Mouse (Mus musculus): ENCODE results near the gene Olfr1123. TPM values are rescaled to one million over a fixed set of nuclear protein-coding genes. Genes with fewer than 3 reads are reported as not detected.

Gene Olfr1123
- polyA plus RNA-seq, 1 experiment from 2014 or later: not detected

DNA sequence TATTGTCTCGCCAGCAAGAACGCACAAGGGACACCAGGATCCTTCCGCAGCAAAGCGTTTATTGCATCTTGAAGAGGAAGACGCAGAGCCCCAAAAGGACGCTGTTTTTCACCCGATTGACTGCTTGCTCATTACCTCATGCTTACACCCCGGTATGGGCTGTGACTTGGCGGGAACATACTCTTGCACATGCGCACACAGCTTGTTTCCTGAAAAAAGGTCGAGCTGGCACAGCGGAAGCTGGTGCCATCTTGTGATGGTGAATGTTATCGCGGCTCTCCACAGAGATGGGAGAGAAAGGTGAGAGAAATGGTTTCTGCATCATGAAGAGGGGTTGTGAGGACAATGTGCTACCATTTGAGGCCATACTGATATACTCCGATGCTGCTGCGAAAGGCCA, 21.3 kb downstream of the Olfr1123 start:
- Histone ChIP-seq H3K9ac (no peak overlapping the region), H3K4me3 (ENCODE audit: low read depth, low read length) (no peak overlapping the region), H3K9me3 (ENCODE audit: low read depth, low read length) (no peaks in the 10 kb centered on the region), H3K27me3 (ENCODE audit: insufficient read depth, low read length) (no peaks in the 10 kb centered on the region), H3K27ac (ENCODE audit: low read depth) (no peak overlapping the region), H3K4me1 (ENCODE audit: insufficient read depth) (no peaks in the 10 kb centered on the region), H3K4me2 (no peak overlapping the region), H3K36me3 (ENCODE audit: insufficient read depth) (no peaks in the 10 kb centered on the region)
- DNase-seq (no peak), ATAC-seq (ENCODE audit: insufficient read depth) (no peak)
- 88% methylated on average over 16 of the region's 16 CpGs for WGBS
- no peak for TF ChIP-seq CTCF (IDR thresholded peaks at IDR 0.05; ENCODE audit: low read depth)

DNA sequence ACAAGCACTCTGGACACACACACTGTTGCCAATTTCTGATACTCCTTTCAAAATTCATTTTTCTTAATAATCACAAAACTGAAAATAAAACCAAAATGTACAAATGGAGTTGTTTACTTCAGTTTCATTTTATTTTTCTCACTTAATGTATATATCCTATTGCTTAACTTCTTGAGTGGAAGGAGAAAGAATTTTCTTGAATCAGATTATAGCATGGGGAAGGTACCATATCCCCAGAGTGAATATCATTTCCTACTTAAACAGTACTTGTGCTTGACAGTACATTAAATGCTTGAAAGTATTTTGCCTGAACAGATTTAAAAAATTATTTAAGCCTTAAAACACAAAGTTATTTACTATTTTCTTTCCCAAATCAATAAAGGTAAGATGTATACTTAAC, 37.2 kb downstream of the Olfr1123 start, which contains the start of gene Olfr1126:
TSS of gene Olfr1126 (plus strand) at position 301 of the 400 bp plus-strand sequence.
- no peaks in the 10 kb centered on the region for H3K9me3 ChIP-seq (ENCODE audit: low read depth, low read length)
- H3K4me1 ChIP-seq (ENCODE audit: insufficient read depth): no peaks in the 10 kb centered on the region
- no peak within 1 kb of the TSS for H3K27ac ChIP-seq (ENCODE audit: low read depth)
- no peaks in the 10 kb centered on the region for H3K27me3 ChIP-seq (ENCODE audit: insufficient read depth, low read length)
- TF ChIP-seq CTCF (IDR thresholded peaks at IDR 0.05; ENCODE audit: low read depth): no peak
- H3K36me3 ChIP-seq (ENCODE audit: insufficient read depth): no peaks in the 10 kb centered on the region
- H3K4me2 ChIP-seq: no peak within 1 kb of the TSS
- DNase-seq (no peak), ATAC-seq (ENCODE audit: insufficient read depth) (no peak)
- no peak within 1 kb of the TSS for H3K9ac ChIP-seq
- H3K4me3 ChIP-seq (ENCODE audit: low read depth, low read length): no peak within 1 kb of the TSS

DNA sequence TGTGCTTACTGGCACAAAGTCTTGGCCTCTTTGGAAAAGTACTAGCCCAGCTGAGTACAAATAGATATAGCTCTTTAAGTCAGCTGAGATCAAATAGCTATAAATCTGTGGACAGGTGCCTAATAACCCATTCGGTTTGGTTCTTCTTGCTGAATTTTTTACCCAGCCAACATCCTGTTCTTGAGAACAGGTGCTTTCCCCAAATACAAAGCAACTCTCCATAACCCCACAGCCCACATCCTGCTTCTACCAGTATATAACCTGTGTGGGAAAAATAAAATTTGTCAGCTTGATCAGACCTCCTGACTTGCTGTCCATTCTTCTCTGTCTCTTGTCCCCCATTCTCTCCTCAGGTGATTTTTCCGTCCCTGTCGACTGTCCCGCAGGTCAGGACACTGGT, 45.3 kb downstream of the Olfr1123 start:
- Histone ChIP-seq H3K9me3 (ENCODE audit: low read depth, low read length) (no peaks in the 10 kb centered on the region), H3K4me3 (ENCODE audit: low read depth, low read length) (no peak overlapping the region), H3K36me3 (ENCODE audit: insufficient read depth) (no peaks in the 10 kb centered on the region), H3K9ac (no peak overlapping the region), H3K27ac (ENCODE audit: low read depth) (no peak overlapping the region), H3K4me2 (no peak overlapping the region), H3K27me3 (ENCODE audit: insufficient read depth, low read length) (no peaks in the 10 kb centered on the region), H3K4me1 (ENCODE audit: insufficient read depth) (no peaks in the 10 kb centered on the region)
- 90% methylated on average over 4 of the region's 4 CpGs for WGBS
- ATAC-seq (ENCODE audit: insufficient read depth): no peak
- DNase-seq: no peak
- TF ChIP-seq CTCF (IDR thresholded peaks at IDR 0.05; ENCODE audit: low read depth): no peak

Other genes starting within 250 kb of the Olfr1123 start
- gene Olfr1112, start 228.8 kb upstream of the Olfr1123 start, polyA plus RNA-seq (2014; fragmentation: Nextera tagmentation; extraction: Ambion mirVana): not detected in 2 replicates
- gene Olfr1113, start 207.7 kb upstream of the Olfr1123 start, polyA plus RNA-seq (2014; fragmentation: Nextera tagmentation; extraction: Ambion mirVana): not detected in 2 replicates
- gene Olfr1115, start 168.6 kb upstream of the Olfr1123 start, polyA plus RNA-seq (2014; fragmentation: Nextera tagmentation; extraction: Ambion mirVana): not detected in 2 replicates
- gene Olfr1116, start 149.1 kb upstream of the Olfr1123 start, polyA plus RNA-seq (2014; fragmentation: Nextera tagmentation; extraction: Ambion mirVana): not detected in 2 replicates
- not detected in 2 replicates for gene Olfr1118, start 109.1 kb upstream of the Olfr1123 start, polyA plus RNA-seq (2014; fragmentation: Nextera tagmentation; extraction: Ambion mirVana)
- not detected in 2 replicates for gene Olfr1120, start 61.8 kb upstream of the Olfr1123 start, polyA plus RNA-seq (2014; fragmentation: Nextera tagmentation; extraction: Ambion mirVana)
- not detected in 2 replicates for gene Olfr1121, start 46.7 kb upstream of the Olfr1123 start, polyA plus RNA-seq (2014; fragmentation: Nextera tagmentation; extraction: Ambion mirVana)
- gene Olfr1122, start 30.8 kb upstream of the Olfr1123 start, polyA plus RNA-seq (2014; fragmentation: Nextera tagmentation; extraction: Ambion mirVana): not detected in 2 replicates
- gene Olfr1124, start 13.6 kb downstream of the Olfr1123 start, polyA plus RNA-seq (2014; fragmentation: Nextera tagmentation; extraction: Ambion mirVana): not detected in 2 replicates
- not detected in 2 replicates for gene Olfr1126, start 37.3 kb downstream of the Olfr1123 start, polyA plus RNA-seq (2014; fragmentation: Nextera tagmentation; extraction: Ambion mirVana)
- gene Pramel7, start 80.5 kb downstream of the Olfr1123 start, polyA plus RNA-seq (2014; fragmentation: Nextera tagmentation; extraction: Ambion mirVana): not detected in 2 replicates
- gene Pramel6, start 89.9 kb downstream of the Olfr1123 start, polyA plus RNA-seq (2014; fragmentation: Nextera tagmentation; extraction: Ambion mirVana): not detected in 2 replicates
- not detected in 2 replicates for gene Olfr153, start 115.2 kb downstream of the Olfr1123 start, polyA plus RNA-seq (2014; fragmentation: Nextera tagmentation; extraction: Ambion mirVana)
- not detected in 2 replicates for gene Olfr1128, start 128.9 kb downstream of the Olfr1123 start, polyA plus RNA-seq (2014; fragmentation: Nextera tagmentation; extraction: Ambion mirVana)
- gene Olfr1129, start 157.3 kb downstream of the Olfr1123 start, polyA plus RNA-seq (2014; fragmentation: Nextera tagmentation; extraction: Ambion mirVana): not detected in 2 replicates
- not detected in 2 replicates for gene Olfr1130, start 189.6 kb downstream of the Olfr1123 start, polyA plus RNA-seq (2014; fragmentation: Nextera tagmentation; extraction: Ambion mirVana)
- not detected in 2 replicates for gene Olfr1131, start 210.5 kb downstream of the Olfr1123 start, polyA plus RNA-seq (2014; fragmentation: Nextera tagmentation; extraction: Ambion mirVana)
- gene Olfr1132, start 220.9 kb downstream of the Olfr1123 start, polyA plus RNA-seq (2014; fragmentation: Nextera tagmentation; extraction: Ambion mirVana): not detected in 2 replicates
- not detected in 2 replicates for gene Olfr1133, start 230.7 kb downstream of the Olfr1123 start, polyA plus RNA-seq (2014; fragmentation: Nextera tagmentation; extraction: Ambion mirVana)
- gene Olfr1134, start 241.8 kb downstream of the Olfr1123 start, polyA plus RNA-seq (2014; fragmentation: Nextera tagmentation; extraction: Ambion mirVana): not detected in 2 replicates

All from lung, embryonic 14.5 days (tissue).